1 mouse cellular context compared by ENCODE assay signal in genomic region chr11:33944786-33945328, GRCm38 (mm10).
TF ChIP-seq lines count a peak whose summit lies in the region.

No protein-coding gene starts in this region.

TF ChIP-seq in MEL, 35 proteins besides CTCF, POLR2A, EP300 and RAD21 (continued from another document):
- no peak for TF ChIP-seq MAX (IDR thresholded peaks at IDR 0.05; ENCODE audit: low read length)
- TF ChIP-seq ZKSCAN1 (IDR thresholded peaks at IDR 0.05; ENCODE audit: low read depth, low read length): no peak
- TF ChIP-seq TBP (IDR thresholded peaks at IDR 0.05; ENCODE audit: low read depth, low read length): no peak
- TF ChIP-seq ZMIZ1 (IDR thresholded peaks at IDR 0.05; ENCODE audit: low read depth, low read length): no peak
- TF ChIP-seq RCOR1 (IDR thresholded peaks at IDR 0.05; ENCODE audit: low read depth, low read length): 0 out of 2 replicates have a peak, but pooled peaks have one; percentile 10
- TF ChIP-seq POLR2AphosphoS5 (IDR thresholded peaks at IDR 0.05; ENCODE audit: borderline replicate concordance, low read depth, low read length): no peak
- TF ChIP-seq MYC (IDR thresholded peaks at IDR 0.05; ENCODE audit: low read depth, low read length): no peak
- TF ChIP-seq MXI1 (IDR thresholded peaks at IDR 0.05; ENCODE audit: low read depth, low read length): no peak
- TF ChIP-seq E2F4 (IDR thresholded peaks at IDR 0.05; ENCODE audit: borderline replicate concordance, low read depth, low read length): no peak
- TF ChIP-seq ELF1 (IDR thresholded peaks at IDR 0.05; ENCODE audit: low read depth, low read length): no peak
- no peak for TF ChIP-seq GABPA (IDR thresholded peaks at IDR 0.05; ENCODE audit: low read depth, low read length)
